ENCODE assay signal across 19 mouse cellular contexts in genomic region chr1:167969985-167970384, GRCm38 (mm10).
DNase-seq lines count a peak whose midpoint lies in the region; ATAC-seq lines count a peak whose summit lies in the region.
"Had no signal": no experiment of that assay in that cellular context is flagged by ENCODE, and none has a peak within 500 bp of the region (broad histone marks: within the 10 kb centered on the region; RNA-seq: fewer than 3 reads in every experiment).

No protein-coding gene starts in this region.

- 34% methylated on average over 5 of the region's 5 CpGs for WGBS in hindbrain, embryonic 12.5 days
- WGBS in hindbrain, embryonic 16.5 days: 27% methylated on average over 5 of the region's 5 CpGs
- WGBS in midbrain, embryonic 11.5 days: 37% methylated on average over 5 of the region's 5 CpGs
- WGBS in midbrain, embryonic 13.5 days: 21% methylated on average over 5 of the region's 5 CpGs

- ATAC-seq in hindbrain, embryonic 12.5 days (ENCODE audit: low FRiP score): 0 out of 2 replicates have a peak, but pooled peaks have one; percentile 29
- no peak for ATAC-seq in hindbrain, embryonic 16.5 days
- ATAC-seq in midbrain, embryonic 11.5 days (ENCODE audit: low FRiP score): peak; percentile 52; the same call in 1 of the 2 replicates
- ATAC-seq in midbrain, embryonic 13.5 days: no peak
- ATAC-seq: CD4-positive, CD25-positive, alpha-beta regulatory T cell, adult 4 months; liver, embryonic 12.5 days had no signal

- DNase-seq in cerebellum, adult 9-10 months: peak; percentile 12
- DNase-seq in cerebellum, adult 8-10 months: no peak
- DNase-seq in midbrain, embryonic 11.5 days (ENCODE audit: low spot score, missing footprints): no peak
- DNase-seq in brain, adult 2 months (ENCODE audit: low read depth, low spot score): peak; percentile 23
- DNase-seq: kidney, adult 2 months; layer of hippocampus, adult 9-11 months; lung, adult 2 months; right cerebral cortex, postnatal 14 days; thymus, adult 2 months had no signal

- no peak overlapping the region for H3K4me2 ChIP-seq in hindbrain, embryonic 12.5 days (replicated peaks)
- no peak overlapping the region for H3K4me2 ChIP-seq in hindbrain, embryonic 16.5 days (ENCODE audit: low read length)
- no peak overlapping the region for H3K4me2 ChIP-seq in midbrain, embryonic 11.5 days
- H3K4me2 ChIP-seq in midbrain, embryonic 13.5 days (replicated peaks): no peak overlapping the region
- H3K4me2 ChIP-seq: heart, embryonic 11.5 days; limb, embryonic 13.5 days; liver, embryonic 12.5 days; neural tube, embryonic 12.5 days had no signal

- H3K9ac ChIP-seq in hindbrain, embryonic 12.5 days: no peak overlapping the region
- no peak overlapping the region for H3K9ac ChIP-seq in hindbrain, embryonic 16.5 days (ENCODE audit: low read depth, low read length)
- no peak overlapping the region for H3K9ac ChIP-seq in midbrain, embryonic 11.5 days (ENCODE audit: low read length)
- no peak overlapping the region for H3K9ac ChIP-seq in midbrain, embryonic 13.5 days (replicated peaks)
- H3K9ac ChIP-seq: limb, embryonic 13.5 days; liver, embryonic 12.5 days; neural tube, embryonic 12.5 days had no signal

- no peaks in the 10 kb centered on the region for H3K9me3 ChIP-seq in hindbrain, embryonic 12.5 days (replicated peaks)
- no peaks in the 10 kb centered on the region for H3K9me3 ChIP-seq in hindbrain, embryonic 16.5 days (ENCODE audit: control insufficient read depth, low read length)
- no peaks in the 10 kb centered on the region for H3K9me3 ChIP-seq in midbrain, embryonic 11.5 days (ENCODE audit: control insufficient read depth, low read length)
- no peaks in the 10 kb centered on the region for H3K9me3 ChIP-seq in midbrain, embryonic 13.5 days
- H3K9me3 ChIP-seq: limb, embryonic 13.5 days; liver, embryonic 12.5 days; neural tube, embryonic 12.5 days had no signal

- peaks cover 6% of the 10 kb centered on the region; the same call in 1 of the 2 replicates for H3K4me1 ChIP-seq in hindbrain, embryonic 12.5 days
- H3K4me1 ChIP-seq in hindbrain, embryonic 16.5 days (ENCODE audit: control insufficient read depth, insufficient read depth, low read depth, low read length): no peaks in the 10 kb centered on the region
- no peaks in the 10 kb centered on the region; the same call in 1 of the 2 replicates for H3K4me1 ChIP-seq in midbrain, embryonic 11.5 days (ENCODE audit: control insufficient read depth, insufficient read depth, low read length)
- H3K4me1 ChIP-seq in midbrain, embryonic 13.5 days (replicated peaks): 0 out of 2 replicates have a peak, but pooled peaks cover 8% of the 10 kb centered on the region
- H3K4me1 ChIP-seq: limb, embryonic 13.5 days; liver, embryonic 12.5 days had no signal

- 0 out of 2 replicates have a peak, but pooled peaks cover 7% of the 10 kb centered on the region for H3K27me3 ChIP-seq in hindbrain, embryonic 12.5 days
- H3K27me3 ChIP-seq in hindbrain, embryonic 16.5 days (replicated peaks; ENCODE audit: control insufficient read depth, insufficient read depth, low read length): no peaks in the 10 kb centered on the region
- H3K27me3 ChIP-seq in midbrain, embryonic 11.5 days (ENCODE audit: control insufficient read depth, insufficient read depth, low read length): no peaks in the 10 kb centered on the region
- H3K27me3 ChIP-seq in midbrain, embryonic 13.5 days: peaks cover 13% of the 10 kb centered on the region
- H3K27me3 ChIP-seq: limb, embryonic 13.5 days; liver, embryonic 12.5 days had no signal

- no peaks in the 10 kb centered on the region for H3K36me3 ChIP-seq in hindbrain, embryonic 12.5 days
- H3K36me3 ChIP-seq in hindbrain, embryonic 16.5 days (ENCODE audit: control insufficient read depth, insufficient read depth, low read length): no peaks in the 10 kb centered on the region
- H3K36me3 ChIP-seq in midbrain, embryonic 11.5 days (ENCODE audit: control insufficient read depth, insufficient read depth, low read length): no peaks in the 10 kb centered on the region
- H3K36me3 ChIP-seq in midbrain, embryonic 13.5 days: no peaks in the 10 kb centered on the region
- H3K36me3 ChIP-seq: limb, embryonic 13.5 days; liver, embryonic 12.5 days; neural tube, embryonic 12.5 days had no signal

- H3K27ac ChIP-seq in hindbrain, embryonic 12.5 days: no peak overlapping the region
- no peak overlapping the region for H3K27ac ChIP-seq in hindbrain, embryonic 16.5 days (ENCODE audit: low read depth, low read length)
- no peak overlapping the region for H3K27ac ChIP-seq in midbrain, embryonic 11.5 days (ENCODE audit: low read depth, low read length)
- H3K27ac ChIP-seq in midbrain, embryonic 13.5 days: no peak overlapping the region
- H3K27ac ChIP-seq: kidney, postnatal 0 days; limb, embryonic 13.5 days; liver, embryonic 12.5 days; neural tube, embryonic 12.5 days; stomach, postnatal 0 days had no signal

- H3K4me3 ChIP-seq in hindbrain, embryonic 12.5 days: no peak overlapping the region
- no peak overlapping the region for H3K4me3 ChIP-seq in hindbrain, embryonic 16.5 days (ENCODE audit: low read length)
- no peak overlapping the region for H3K4me3 ChIP-seq in midbrain, embryonic 11.5 days (ENCODE audit: low read depth, low read length)
- H3K4me3 ChIP-seq in midbrain, embryonic 13.5 days (replicated peaks): no peak overlapping the region
- H3K4me3 ChIP-seq: limb, embryonic 13.5 days; liver, embryonic 12.5 days; neural tube, embryonic 12.5 days had no signal

Comparison
In these comparisons a context has a peak if more than half of its experiments do, and no peak if none do; other contexts are left out.
1. DNase-seq: peak in cerebellum, adult 9-10 months (single experiment) and brain, adult 2 months (single experiment); none in cerebellum, adult 8-10 months (single experiment) and midbrain, embryonic 11.5 days (single experiment).
2. ATAC-seq: peak in hindbrain, embryonic 12.5 days (single experiment) and midbrain, embryonic 11.5 days (single experiment); none in hindbrain, embryonic 16.5 days (single experiment) and midbrain, embryonic 13.5 days (single experiment).